Mouse (Mus musculus) intestine, postnatal 0 days (tissue): ENCODE data around the gene Dysf. TPM values are rescaled to one million over a fixed set of nuclear protein-coding genes. Genes with fewer than 3 reads are reported as not detected.

Experiments used
- ATAC-seq: fragments of 200-750 bp; cut with Nextera tagmentation; 2 replicates; pipeline ENCODE4 v1.8.0; 2017; ENCODE audit warnings: mild to moderate bottlenecking, moderate TSS enrichment, moderate library complexity
- H3K27ac ChIP-seq: fragments of 300-500 bp; sonication (generic); 2 replicates; pipeline ENCODE4 v1.5.1; 2014; ENCODE audit warnings: mild to moderate bottlenecking, low read depth, low read length, moderate library complexity
- H3K27me3 ChIP-seq: fragments of 300-500 bp; sonication (generic); replicated peaks from 2 replicates; pipeline ENCODE4 v1.6.1; 2014; ENCODE audit warnings: low read length, mixed read lengths; ENCODE audit not compliant: control insufficient read depth, insufficient read depth
- H3K36me3 ChIP-seq: fragments of 300-500 bp; sonication (generic); 2 replicates; pipeline ENCODE4 v1.6.1; 2014; ENCODE audit warnings: mild to moderate bottlenecking, moderate library complexity; ENCODE audit not compliant: control insufficient read depth, insufficient read depth
- H3K4me1 ChIP-seq: fragments of 300-500 bp; sonication (generic); replicated peaks from 2 replicates; pipeline ENCODE4 v1.6.1; 2014; ENCODE audit warnings: antibody characterized with exemption, low read length, mixed read lengths; ENCODE audit not compliant: control insufficient read depth, insufficient read depth
- H3K4me2 ChIP-seq: fragments of 300-500 bp; sonication (generic); replicated peaks from 2 replicates; pipeline ENCODE4 v1.6.1; 2014; ENCODE audit warnings: low read depth, mild to moderate bottlenecking, moderate library complexity
- H3K4me3 ChIP-seq: fragments of 300-500 bp; sonication (generic); 2 replicates; pipeline ENCODE4 v1.5.1; 2014; ENCODE audit warnings: low read depth, low read length
- H3K9ac ChIP-seq: fragments of 300-500 bp; sonication (generic); 2 replicates; pipeline ENCODE4 v1.6.1; 2014; ENCODE audit warnings: mild to moderate bottlenecking, low read depth, low read length
- H3K9me3 ChIP-seq: fragments of 300-500 bp; sonication (generic); 2 replicates; pipeline ENCODE4 v1.6.1; 2016; ENCODE audit warnings: mixed run types; ENCODE audit not compliant: control insufficient read depth
- CTCF ChIP-seq: sonication (generic); IDR thresholded peaks from 2 replicates; pipeline ENCODE4 v1.5.1; 2016; ENCODE audit warnings: low read depth, mild to moderate bottlenecking, control low read depth, antibody characterized with exemption, moderate library complexity
- WGBS: fragments of 180-500 bp; shearing (Covaris S2); extraction: QIAGEN DNeasy Blood & Tissue Kit; methylation state at CpG from one replicate; pipeline ENCODE4 v1.1.7; 2014; 5-methylcytosine and 5-hydroxymethylcytosine counted together
- polyA plus RNA-seq: library from polyadenylated mRNA; unstranded; fragments of >200 nt; fragmentation: Nextera tagmentation; extraction: Ambion mirVana; gene quantifications from 2 replicates; pipeline ENCODE4 v1.2.1, GENCODE M21; 2015

Gene Dysf
- polyA plus RNA-seq, 1 experiment from 2014 or later: 5.1 TPM

DNA sequence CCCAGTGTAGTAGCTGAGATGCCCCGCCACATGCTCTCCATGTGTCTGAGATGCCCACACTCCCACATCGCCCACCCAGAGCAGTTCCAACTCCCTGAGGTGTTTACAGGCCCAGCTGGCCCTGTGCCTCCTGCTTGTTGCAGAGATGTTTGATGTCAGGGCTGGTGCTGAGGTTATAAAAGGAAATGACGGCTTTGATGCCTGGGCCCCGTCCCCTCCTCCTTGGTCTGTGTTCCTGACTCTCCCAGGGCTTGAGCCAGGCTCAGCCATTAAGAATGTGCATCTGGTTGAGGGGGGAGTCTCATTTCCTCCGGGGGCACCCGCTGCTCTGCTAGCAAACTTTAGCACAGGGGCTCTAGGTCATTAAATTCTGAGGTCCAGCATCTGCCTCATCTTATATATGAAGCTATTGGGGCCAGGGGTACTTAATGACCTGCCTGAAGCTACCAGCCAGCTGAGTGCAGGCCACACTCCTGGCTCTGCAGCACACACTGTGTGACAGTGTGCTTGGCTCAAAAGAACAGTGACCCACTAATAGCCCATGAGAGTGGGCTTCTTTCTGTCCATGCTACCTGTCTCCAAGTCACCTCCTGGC, 183.4 kb downstream of the Dysf start:
- Histone ChIP-seq H3K9ac (no peak overlapping the region), H3K4me3 (no peak overlapping the region), H3K36me3 (peaks cover 8% of the 10 kb centered on the region; the same call in 1 of the 2 replicates), H3K4me2 (no peak overlapping the region), H3K27ac (no peak overlapping the region), H3K4me1 (no peaks in the 10 kb centered on the region), H3K9me3 (no peaks in the 10 kb centered on the region), H3K27me3 (no peaks in the 10 kb centered on the region)
- no peak for TF ChIP-seq CTCF
- ATAC-seq: no peak
- 53% methylated on average over 6 of the region's 6 CpGs for WGBS

DNA sequence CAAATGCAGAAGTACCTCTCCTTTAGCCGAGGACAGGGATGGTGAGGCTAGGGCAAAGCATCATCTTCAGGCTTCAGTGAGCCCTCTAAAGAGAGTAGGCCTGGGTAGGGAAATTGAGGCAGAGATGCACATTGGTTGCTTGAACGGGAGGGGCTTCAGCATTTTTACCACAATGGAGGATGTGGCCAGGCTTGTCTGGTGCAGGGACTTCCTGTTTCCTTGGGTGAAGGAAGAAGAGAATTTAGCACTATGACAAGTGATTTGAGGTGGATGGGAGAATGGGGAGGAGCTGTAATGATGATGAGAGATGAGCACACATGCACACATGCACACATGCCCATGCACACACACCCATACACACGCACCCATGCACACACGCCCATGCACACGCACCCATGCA, 188.1 kb downstream of the Dysf start:
- Histone ChIP-seq H3K27me3 (no peaks in the 10 kb centered on the region), H3K4me1 (no peaks in the 10 kb centered on the region), H3K9me3 (no peaks in the 10 kb centered on the region), H3K9ac (no peak overlapping the region), H3K4me3 (no peak overlapping the region), H3K4me2 (no peak overlapping the region), H3K27ac (no peak overlapping the region), H3K36me3 (no peaks in the 10 kb centered on the region; the same call in 1 of the 2 replicates)
- ATAC-seq: no peak
- 91% methylated on average over 5 of the region's 5 CpGs for WGBS
- TF ChIP-seq CTCF: no peak

DNA sequence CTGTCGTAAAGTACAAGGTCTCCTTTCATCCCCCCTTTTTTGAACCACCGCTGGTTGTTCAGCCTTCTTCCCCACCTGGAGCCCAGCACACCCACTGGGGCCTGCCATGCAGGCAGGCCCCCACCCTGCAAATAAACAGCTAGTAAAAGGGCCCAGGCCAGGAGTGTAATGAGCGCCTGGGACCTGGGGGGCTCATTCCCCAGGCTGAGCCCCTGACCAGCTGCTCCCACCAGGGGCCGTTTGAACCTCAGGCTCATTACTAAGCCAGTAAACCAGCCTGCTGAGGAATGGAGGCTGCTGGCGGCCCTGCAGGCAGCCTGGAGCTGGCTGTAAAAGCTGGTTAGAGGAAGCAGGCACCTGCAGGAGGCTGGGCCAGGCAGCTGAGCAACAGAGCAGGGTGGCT, 189.4 kb downstream of the Dysf start:
- Histone ChIP-seq H3K27ac (no peak overlapping the region), H3K27me3 (no peaks in the 10 kb centered on the region), H3K4me1 (no peaks in the 10 kb centered on the region), H3K9ac (no peak overlapping the region), H3K4me2 (no peak overlapping the region), H3K9me3 (no peaks in the 10 kb centered on the region), H3K36me3 (no peaks in the 10 kb centered on the region; the same call in 1 of the 2 replicates), H3K4me3 (no peak overlapping the region)
- TF ChIP-seq CTCF: no peak
- ATAC-seq: no peak
- 45% methylated on average over 5 of the region's 5 CpGs for WGBS

GRCm38 (mm10) chr6:84201721-84202490, 193.5 kb downstream of the Dysf start:
- H3K4me2 ChIP-seq: no peak overlapping the region
- H3K9me3 ChIP-seq: no peaks in the 10 kb centered on the region
- no peak for ATAC-seq
- WGBS: 92% methylated on average over 8 of the region's 8 CpGs
- no peak overlapping the region for H3K27ac ChIP-seq
- H3K4me3 ChIP-seq: no peak overlapping the region
- no peak for TF ChIP-seq CTCF
- no peaks in the 10 kb centered on the region for H3K36me3 ChIP-seq
- no peaks in the 10 kb centered on the region for H3K27me3 ChIP-seq
- H3K4me1 ChIP-seq: no peaks in the 10 kb centered on the region
- no peak overlapping the region for H3K9ac ChIP-seq

- no peak for ATAC-seq
- TF ChIP-seq CTCF: no peak
- H3K4me1 ChIP-seq: no peaks in the 10 kb centered on the region
- H3K27me3 ChIP-seq: no peaks in the 10 kb centered on the region
- WGBS: 94% methylated on average over 3 of the region's 3 CpGs
- no peak overlapping the region for H3K9ac ChIP-seq
- no peaks in the 10 kb centered on the region for H3K36me3 ChIP-seq
- H3K27ac ChIP-seq: no peak overlapping the region
- H3K4me2 ChIP-seq: no peak overlapping the region
- H3K9me3 ChIP-seq: no peaks in the 10 kb centered on the region
- H3K4me3 ChIP-seq: no peak overlapping the region
Observed at GRCm38 (mm10) chr6:84205611-84206010, 197.2 kb downstream of the Dysf start.

DNA sequence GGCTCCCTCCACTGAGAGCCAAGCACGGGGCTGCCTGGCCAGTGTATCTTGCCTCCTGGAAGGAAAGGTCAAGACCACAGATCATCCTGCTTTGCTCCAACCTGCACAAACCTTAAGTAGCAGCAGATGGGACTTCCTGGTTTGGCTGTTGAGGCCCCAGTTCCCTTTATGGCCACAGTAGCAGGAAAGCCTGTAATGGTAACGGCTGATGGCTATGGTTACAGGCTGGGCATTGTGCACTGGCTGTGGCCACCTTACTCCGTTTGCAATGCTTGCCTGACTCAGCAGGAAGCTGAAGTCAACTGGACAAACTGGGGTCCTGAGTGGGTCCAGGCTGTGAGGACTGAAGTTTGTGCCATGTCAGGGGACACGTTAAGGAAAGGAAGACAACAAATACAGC, 200.2 kb downstream of the Dysf start:
- no peaks in the 10 kb centered on the region for H3K9me3 ChIP-seq
- no peak for TF ChIP-seq CTCF
- 76% methylated on average over 4 of the region's 4 CpGs for WGBS
- H3K4me2 ChIP-seq: no peak overlapping the region
- H3K27ac ChIP-seq: no peak overlapping the region
- H3K27me3 ChIP-seq: no peaks in the 10 kb centered on the region
- no peak overlapping the region for H3K4me3 ChIP-seq
- H3K9ac ChIP-seq: no peak overlapping the region
- no peak for ATAC-seq
- H3K36me3 ChIP-seq: no peaks in the 10 kb centered on the region
- no peaks in the 10 kb centered on the region for H3K4me1 ChIP-seq
